Mouse (Mus musculus): ENCODE measurements around the gene Atxn7l2.

The Atxn7l2 gene

DNA sequence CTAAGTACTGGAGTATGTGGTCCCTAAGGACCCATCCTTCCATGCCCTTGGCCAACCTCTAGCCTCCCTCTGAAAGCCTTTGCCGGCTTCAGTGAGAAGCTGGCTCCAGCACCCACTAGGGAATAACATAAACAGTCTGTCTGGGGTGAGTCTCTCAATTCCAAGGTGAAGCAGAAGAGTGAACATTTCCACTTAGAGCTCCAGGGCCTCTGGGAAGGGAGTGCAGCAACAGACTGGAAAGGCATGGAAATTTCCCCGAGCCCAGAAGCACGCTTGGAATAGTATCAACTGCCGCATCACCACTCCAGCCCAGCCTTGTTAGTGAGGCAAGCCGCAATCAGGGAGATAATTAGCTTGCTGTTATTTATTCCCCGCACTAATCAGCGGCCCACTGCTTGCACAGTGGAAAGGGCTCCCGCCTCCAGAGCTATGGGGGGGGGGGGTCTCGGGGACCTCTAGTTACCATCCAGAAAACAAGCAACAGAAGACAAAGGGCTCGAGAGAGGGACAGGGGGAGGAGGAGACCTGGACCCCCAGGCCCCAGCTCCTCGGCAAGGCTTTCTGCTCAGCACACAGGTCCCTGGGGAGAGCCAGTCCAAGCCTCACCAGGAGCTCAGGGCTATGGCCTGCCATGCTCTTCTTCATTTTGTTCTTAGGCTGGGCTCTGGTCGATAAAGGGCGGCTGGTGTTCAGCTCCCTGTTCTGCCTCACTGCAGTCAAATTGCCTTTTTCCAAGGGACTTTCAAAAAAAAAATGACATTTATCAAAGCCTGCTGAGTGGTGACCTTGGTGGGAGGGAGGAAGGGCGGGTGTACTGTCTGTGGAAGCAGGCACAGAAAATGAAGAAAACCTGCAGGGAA is 35.8 kb downstream of the Atxn7l2 start:
- peak; percentile 84 for DNase-seq

- peak; percentile 36 for DNase-seq
Observed at GRCm38 (mm10) chr3:108169199-108169598, 41.5 kb downstream of the Atxn7l2 start.

GRCm38 (mm10) chr3:108167499-108167898 is 43.2 kb downstream of the Atxn7l2 start:
- peak; percentile 14 for DNase-seq

DNA sequence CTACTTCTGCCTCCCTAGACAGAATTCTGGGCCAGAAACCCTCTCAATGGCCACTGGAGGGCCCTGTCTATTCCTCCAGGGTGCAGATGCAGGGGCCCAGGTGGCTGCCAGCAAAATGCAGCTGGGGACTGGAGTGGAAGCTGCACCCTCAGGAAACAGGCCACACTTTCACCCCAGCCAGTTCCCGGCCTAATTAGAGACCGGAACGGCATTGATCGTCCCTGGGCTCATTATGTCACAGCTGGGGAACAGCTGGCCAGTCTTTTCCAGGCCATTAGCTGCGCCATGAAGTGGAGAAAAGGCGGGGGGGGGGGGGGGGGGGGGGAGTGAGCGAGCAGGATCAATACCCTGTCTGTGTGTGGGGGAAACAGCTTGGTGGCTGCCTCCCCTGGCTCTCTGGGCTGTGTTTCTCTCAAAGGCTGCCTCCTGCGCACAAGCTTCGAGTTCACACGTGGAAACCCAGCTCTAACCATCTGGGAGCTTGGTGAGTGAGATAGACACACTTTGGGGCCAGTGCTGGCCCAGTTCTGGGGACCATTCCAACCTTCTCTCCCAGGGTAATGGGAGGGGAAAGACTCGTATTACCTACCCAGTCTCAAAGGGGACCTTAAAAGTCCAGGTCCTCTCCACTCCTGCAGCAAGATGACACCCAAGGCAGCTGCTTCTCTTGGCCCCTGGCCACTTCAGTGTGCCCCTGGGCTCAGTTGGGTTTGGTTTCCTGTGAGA is 44.1 kb downstream of the Atxn7l2 start:
- peak; percentile 91 for DNase-seq

DNA sequence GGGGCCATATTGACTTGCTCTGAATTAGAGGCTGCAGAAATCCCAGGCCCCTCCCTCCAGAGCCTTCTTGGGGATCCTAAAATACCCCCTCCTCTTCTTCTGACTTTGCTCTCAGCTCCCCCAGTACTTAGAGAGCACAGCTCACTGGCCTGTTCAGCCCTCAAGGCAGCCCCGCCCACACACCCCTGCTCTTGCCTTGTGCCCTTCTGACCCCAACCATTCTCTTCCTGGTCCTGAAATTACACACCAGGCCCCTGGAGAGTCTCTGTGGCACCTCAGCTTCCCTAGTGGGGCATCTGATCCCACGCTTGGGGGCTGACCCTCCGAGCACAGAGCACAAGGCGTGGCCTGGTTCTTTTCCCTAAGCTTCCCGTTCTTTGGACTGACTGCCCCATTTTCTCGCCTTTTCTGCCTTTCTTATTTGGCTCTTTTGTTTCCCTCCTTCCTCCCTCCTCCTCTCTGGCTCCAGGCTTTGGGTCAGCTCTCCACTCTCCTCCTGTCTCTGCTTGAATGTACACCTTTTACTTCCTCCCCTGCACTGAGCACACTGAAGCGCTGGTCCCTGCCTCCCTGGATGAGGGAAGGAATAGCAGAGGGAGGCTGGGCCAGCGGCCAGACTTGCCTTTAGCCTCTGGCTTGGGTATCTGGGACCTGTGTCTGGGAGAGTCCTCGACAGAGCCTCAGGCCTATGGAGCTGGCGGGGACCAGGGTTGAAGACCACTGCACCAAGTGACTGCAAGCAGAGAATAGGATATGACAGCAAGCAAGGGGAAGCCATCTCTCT is 45.0 kb downstream of the Atxn7l2 start:
- DNase-seq, result peak; percentile 50

GRCm38 (mm10) chr3:108164807-108165206 is 45.9 kb downstream of the Atxn7l2 start:
- DNase-seq, result peak; percentile 90

DNA sequence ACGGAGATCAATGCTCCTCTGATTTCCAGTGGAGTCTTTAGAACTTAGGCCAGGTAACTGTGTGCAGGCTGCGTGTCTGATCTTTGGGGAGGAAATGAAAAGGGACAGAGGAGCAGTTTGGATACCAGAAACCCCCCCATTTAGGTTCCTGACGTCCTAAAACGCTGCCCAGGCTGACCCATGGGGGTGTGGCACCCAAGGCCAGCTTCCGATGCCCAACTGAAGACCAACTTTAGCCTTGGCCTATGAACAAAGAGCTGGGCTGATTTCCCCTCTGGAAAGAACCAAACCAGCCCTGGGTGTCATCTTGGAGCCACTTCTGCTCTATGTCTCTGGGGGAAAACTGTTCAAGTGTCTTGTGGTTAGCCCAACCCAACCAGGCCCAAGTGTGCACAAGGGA is 46.6 kb downstream of the Atxn7l2 start:
- no peak for DNase-seq

DNA sequence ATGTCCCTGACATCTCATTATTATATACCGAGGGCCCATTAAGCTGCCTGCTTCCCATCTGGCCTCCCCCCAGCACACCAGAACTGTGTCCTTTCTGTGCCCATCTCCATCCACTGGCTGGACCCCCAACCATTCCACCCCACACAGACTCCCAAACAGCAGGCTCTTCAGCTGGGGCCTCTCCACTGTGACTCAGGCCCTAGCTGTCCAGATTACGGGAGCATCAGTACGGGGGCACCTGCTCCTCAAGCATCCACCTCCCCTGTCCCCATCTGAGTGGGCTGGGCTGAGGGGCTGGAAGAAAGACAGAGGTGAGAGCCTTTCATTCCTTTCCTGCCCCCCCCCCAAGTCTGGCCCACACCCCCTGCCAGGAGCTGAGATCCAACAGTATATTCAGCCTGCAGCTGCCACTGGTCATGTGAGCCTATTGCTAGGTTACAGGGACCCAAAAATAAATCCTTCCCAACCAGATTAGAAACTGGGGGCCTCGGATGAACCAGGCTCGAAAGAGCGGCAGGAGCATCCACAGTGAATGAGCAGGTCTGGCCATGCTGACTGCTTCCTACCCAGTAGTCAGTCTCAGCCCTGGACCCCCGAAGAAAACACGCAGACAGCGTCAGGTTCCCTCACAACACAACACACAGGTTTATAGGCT is 52.2 kb downstream of the Atxn7l2 start:
- peak; percentile 51 for DNase-seq

GRCm38 (mm10) chr3:108154656-108155055 is 56.1 kb downstream of the Atxn7l2 start, which contains the start of gene Gpr61:
Gene Gpr61 (minus strand): TSS chr3:108154882.
- DNase-seq, result peak; percentile 11

GRCm38 (mm10) chr3:108152290-108152689 is 58.4 kb downstream of the Atxn7l2 start:
- DNase-seq, result no peak
